Mouse (Mus musculus): ENCODE measurements around the gene Smco4.

Gene Smco4

GRCm38 (mm10) chr9:15507431-15507875, 14.2 kb downstream of the Smco4 start:
- no peak for DNase-seq

DNA sequence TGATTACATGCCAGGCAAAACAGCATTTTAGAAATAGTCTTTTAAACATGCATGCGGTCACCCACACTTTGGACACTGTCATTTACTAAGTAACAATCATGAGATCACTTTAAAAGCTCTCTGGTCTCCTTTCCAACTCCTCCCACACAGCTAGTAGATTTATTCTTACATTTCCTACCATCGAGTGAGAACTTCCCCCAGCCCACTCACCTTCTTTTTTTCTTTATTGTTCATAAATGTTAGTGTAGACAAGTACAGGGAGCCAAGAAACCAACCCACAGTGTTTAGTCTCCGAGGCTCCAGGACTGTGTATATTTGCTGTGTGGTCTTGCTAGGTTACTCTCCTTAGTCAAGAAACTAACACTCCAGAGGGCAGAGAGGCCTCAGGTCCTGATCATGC, 16.1 kb downstream of the Smco4 start:
- no peak for DNase-seq

DNA sequence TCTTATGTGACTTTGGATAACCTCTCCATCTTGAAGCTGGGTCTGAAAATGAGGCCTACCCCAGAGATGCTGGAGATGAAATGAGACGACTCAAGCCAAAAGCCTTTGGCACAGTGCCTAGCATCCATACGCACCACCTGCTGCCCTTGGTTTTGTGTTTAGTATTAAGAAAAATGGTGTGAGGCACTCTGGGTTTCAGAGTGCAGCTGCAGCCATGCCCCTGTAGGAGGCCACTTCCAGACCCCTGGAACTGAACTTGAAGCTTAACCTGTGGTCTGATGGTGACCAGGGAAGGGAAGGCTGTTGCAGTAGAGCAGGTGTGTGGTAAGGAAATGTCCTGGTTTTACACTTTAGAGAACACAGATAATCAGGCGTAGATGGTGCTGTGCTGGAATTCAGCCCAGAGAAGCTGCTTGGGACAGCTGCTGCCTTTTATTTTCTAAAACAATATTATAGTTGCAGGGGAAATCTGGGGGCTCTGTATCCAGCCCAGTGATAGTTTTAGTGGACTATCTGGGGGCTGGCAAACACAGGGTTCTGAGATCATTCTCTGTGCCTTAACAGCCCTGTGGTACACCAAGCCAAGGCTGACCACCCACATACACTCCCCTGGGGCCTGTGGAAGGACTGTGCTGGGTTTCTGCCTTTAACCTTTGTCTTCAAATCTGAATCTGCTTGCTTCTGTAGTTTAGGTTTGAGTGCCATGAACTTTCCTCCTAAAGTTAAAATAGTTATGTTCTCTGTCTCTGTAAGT, 17.5 kb downstream of the Smco4 start:
- DNase-seq, result peak; percentile 10

DNA sequence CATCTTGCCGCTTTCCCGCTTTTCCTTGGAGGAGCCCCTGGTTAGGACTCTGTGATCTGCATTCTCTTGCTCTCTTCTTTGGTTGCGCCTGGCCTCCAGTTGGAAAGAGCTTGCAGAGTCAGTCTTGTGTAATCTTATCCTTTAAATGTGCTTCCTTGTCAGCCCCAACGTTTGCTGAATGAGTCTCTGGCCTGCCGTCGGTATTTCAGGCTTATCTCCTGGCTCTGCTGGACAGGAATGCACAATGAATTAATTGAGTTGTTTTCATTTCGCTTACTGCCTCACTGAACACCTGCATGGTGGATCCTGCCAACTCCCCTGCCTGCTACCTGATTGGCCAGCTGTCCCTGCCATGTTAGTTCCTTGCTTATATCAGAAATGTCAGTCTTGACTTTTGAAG, 19.7 kb downstream of the Smco4 start:
- peak; percentile 15 for DNase-seq

DNA sequence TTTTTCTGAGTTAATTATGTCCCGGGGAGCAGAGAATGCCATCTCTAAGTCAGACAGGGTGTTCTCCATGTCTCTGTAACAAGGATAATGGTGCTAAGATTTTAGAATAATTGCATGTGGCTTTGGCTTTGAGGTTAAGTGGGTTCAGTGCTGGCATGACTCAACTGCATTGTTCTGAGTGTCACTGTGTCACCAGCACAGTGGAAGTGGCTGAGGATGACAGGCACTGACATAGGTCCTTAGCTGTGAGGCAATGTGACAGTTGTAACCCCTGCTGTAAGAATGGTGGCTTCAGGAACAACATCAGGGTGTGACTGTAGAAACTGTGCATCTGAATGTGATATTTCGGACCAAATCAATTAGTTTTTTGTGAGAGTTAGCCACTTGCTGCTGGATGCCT, 22.8 kb downstream of the Smco4 start:
- DNase-seq, result no peak

DNA sequence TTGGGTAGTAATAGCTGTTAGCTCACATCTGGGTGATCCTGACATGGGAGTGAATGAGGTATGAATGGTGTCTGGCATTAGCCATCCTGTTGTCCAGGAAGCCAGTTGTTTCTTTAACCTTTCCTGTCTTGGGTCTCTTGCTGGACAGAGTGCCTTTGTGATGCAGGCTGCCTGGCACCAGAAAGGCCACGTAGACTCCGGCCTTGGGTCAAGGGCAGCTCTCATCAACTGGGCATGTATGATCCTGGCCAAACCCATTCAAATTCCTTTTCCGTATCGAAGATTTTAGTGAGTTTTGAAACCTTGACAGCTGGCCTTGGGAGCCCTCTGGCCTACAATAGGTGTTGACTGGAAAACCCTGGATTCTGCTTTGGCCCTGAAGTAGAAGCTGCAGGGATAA, 24.7 kb downstream of the Smco4 start:
- no peak for DNase-seq

- DNase-seq, result no peak
These were observed 29.1 kb downstream of the Smco4 start for GRCm38 (mm10) chr9:15522348-15522747.

- DNase-seq, result no peak
These were observed 29.7 kb downstream of the Smco4 start for GRCm38 (mm10) chr9:15522887-15523286.

- DNase-seq, result no peak
These were observed 30.4 kb downstream of the Smco4 start for GRCm38 (mm10) chr9:15523646-15524045.

- no peak for DNase-seq
These were observed 32.0 kb downstream of the Smco4 start for GRCm38 (mm10) chr9:15525246-15525645.

DNA sequence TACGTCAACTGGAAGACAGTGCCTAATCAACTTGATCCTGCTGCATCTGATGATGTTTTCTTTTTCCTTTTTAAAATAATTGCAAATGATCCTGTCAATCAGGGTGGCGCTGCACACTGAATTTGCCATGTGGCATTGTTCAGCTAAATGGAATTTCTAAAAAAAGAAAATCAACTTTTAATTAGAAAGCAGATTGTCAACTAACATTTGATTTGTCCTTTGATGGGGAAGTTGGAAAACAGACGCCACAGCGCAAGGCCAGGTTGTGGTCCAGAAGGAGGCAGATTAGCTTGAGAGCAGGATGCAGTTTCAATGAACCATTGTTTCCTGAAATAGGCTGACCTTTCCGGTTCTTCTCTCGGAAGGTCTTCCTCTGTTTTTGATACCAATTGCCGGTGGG, 33.3 kb downstream of the Smco4 start:
- DNase-seq, result peak; percentile 7

DNA sequence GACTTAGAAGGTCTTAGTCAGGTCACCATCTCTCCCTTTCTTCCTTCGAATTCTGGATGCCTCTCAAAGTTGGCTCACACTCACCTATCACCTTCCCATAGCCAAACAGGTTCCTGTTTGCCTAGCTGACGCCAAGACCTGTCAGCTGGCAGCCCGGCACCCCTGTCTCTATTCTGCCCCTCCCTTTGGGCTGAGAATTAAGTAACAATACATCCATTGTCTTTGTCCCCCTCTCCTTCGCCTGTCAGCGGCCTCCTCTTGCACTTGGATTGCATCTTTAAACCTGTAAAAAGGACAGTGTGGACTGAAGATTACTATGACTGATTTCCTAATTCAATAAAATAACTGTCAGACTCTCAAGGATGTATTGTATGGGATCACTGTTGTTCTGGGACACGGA, 34.6 kb downstream of the Smco4 start:
- no peak for DNase-seq

GRCm38 (mm10) chr9:15528368-15528767, 35.1 kb downstream of the Smco4 start:
- DNase-seq, result no peak

- DNase-seq, result peak; percentile 44
These were observed 36.2 kb downstream of the Smco4 start for GRCm38 (mm10) chr9:15529275-15529964.

- no peak for DNase-seq
These were observed 36.7 kb downstream of the Smco4 start for GRCm38 (mm10) chr9:15529965-15530320.

- DNase-seq, result no peak
These were observed 38.0 kb downstream of the Smco4 start for GRCm38 (mm10) chr9:15531204-15531603.

GRCm38 (mm10) chr9:15533336-15534070, 40.3 kb downstream of the Smco4 start:
- DNase-seq, result no peak

GRCm38 (mm10) chr9:15534110-15534509, 40.9 kb downstream of the Smco4 start:
- DNase-seq, result no peak

GRCm38 (mm10) chr9:15535418-15535817, 42.2 kb downstream of the Smco4 start:
- DNase-seq, result no peak

- DNase-seq, result no peak
These were observed 43.7 kb downstream of the Smco4 start for GRCm38 (mm10) chr9:15536861-15537426.

DNA sequence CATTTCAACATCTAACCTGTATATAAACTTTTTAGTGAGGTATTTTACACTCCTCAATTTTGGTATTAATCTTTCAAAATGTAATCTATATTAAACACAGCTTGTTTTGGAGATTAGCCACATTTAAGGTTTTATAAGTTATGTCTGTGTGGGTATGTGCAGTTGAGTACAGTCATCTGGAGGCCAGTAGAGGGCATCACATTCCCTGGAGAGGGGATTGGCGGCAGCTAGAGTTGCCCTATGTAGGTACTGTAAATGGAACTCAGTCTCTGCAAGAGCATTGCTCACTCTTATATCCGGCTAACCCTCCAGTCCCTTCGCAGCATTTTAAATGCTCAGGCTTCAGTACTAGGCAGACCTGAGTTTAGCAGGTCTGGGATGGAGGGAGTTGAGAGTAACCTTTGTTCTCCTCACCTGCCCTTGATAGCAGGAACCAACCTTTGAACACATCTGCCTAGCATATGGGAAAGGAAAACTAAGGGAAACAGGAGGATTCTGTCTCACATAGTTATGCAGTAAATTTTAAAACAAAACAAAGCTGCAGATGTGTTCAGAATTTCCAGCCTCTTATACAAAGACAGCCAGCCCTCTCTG, 44.3 kb downstream of the Smco4 start:
- DNase-seq, result no peak

GRCm38 (mm10) chr9:15538979-15539533, 45.8 kb downstream of the Smco4 start:
- no peak for DNase-seq
